Mouse (Mus musculus) myocyte (in vitro differentiated cells): ENCODE data around the gene Plppr2. TPM values are rescaled to one million over a fixed set of nuclear protein-coding genes. Genes with fewer than 3 reads are reported as not detected.

Experiments used
- H3K27me3 ChIP-seq: one replicate; pipeline ENCODE4 v1.6.1; 2011; ENCODE audit not compliant: control insufficient read depth, insufficient read depth, insufficient read length
- H3K36me3 ChIP-seq: one replicate; pipeline ENCODE4 v1.6.1; 2011; ENCODE audit not compliant: control insufficient read depth, insufficient read depth
- H3K4me2 ChIP-seq: one replicate; pipeline ENCODE4 v1.6.1; 2011; ENCODE audit warnings: low read depth, control low read depth
- H3K4me3 ChIP-seq: one replicate; pipeline ENCODE4 v1.5.1; 2011; ENCODE audit warnings: mild to moderate bottlenecking, control low read depth, moderate library complexity
- H3K79me2 ChIP-seq: one replicate; pipeline ENCODE4 v1.6.1; 2011; ENCODE audit not compliant: control insufficient read depth, insufficient read depth
- H3ac ChIP-seq: one replicate; pipeline ENCODE4 v1.6.1; 2011; ENCODE audit not compliant: control insufficient read depth, insufficient read length
- CEBPB ChIP-seq: IDR thresholded peaks from 2 replicates; pipeline ENCODE4 v1.6.1; 2011; ENCODE audit warnings: mild to moderate bottlenecking, moderate library complexity; ENCODE audit not compliant: poor library complexity, insufficient read depth, severe bottlenecking
- E2F4 ChIP-seq: IDR thresholded peaks from one replicate; pipeline ENCODE4 v1.6.1; 2011; ENCODE audit warnings: mild to moderate bottlenecking, control low read depth, moderate library complexity; ENCODE audit not compliant: insufficient read depth
- MAX ChIP-seq: IDR thresholded peaks from one replicate; pipeline ENCODE4 v1.6.1; 2011; ENCODE audit warnings: low read depth, mild to moderate bottlenecking, control low read depth
- MYOD1 ChIP-seq, 3 experiments: IDR thresholded peaks; one replicate each; pipeline ENCODE4 v1.6.1; 2011; ENCODE audit warnings: control low read depth in 2 of 3, low read depth in 2 of 3, mild to moderate bottlenecking in 2 of 3, moderate library complexity in 1 of 3; ENCODE audit not compliant: insufficient read length in 2 of 3, control insufficient read depth in 1 of 3
- MYOG ChIP-seq, 3 experiments: IDR thresholded peaks; one replicate each; pipeline ENCODE4 v1.6.1; 2011; ENCODE audit warnings: control low read depth in 2 of 3, low read depth in 2 of 3, mild to moderate bottlenecking in 2 of 3; ENCODE audit not compliant: insufficient read length in 2 of 3, control insufficient read depth in 1 of 3, insufficient read depth in 1 of 3
- POLR2A ChIP-seq: IDR thresholded peaks from one replicate; pipeline ENCODE4 v1.6.1; 2011; ENCODE audit warnings: low read depth, mild to moderate bottlenecking, control low read depth, moderate library complexity; ENCODE audit not compliant: insufficient read length
- POLR2AphosphoS2 ChIP-seq: IDR thresholded peaks from one replicate; pipeline ENCODE4 v1.6.1; 2011; ENCODE audit warnings: low read depth, control low read depth; ENCODE audit not compliant: insufficient read length
- REST ChIP-seq: IDR thresholded peaks from one replicate; pipeline ENCODE4 v1.6.1; 2011; ENCODE audit warnings: mild to moderate bottlenecking, control low read depth, moderate library complexity; ENCODE audit not compliant: insufficient read depth, insufficient read length
- SRF ChIP-seq: IDR thresholded peaks from one replicate; pipeline ENCODE4 v1.6.1; 2011; ENCODE audit warnings: low read depth; ENCODE audit not compliant: control insufficient read depth, insufficient read length
- TCF12 ChIP-seq: IDR thresholded peaks from one replicate; pipeline ENCODE4 v1.6.1; 2011; ENCODE audit warnings: mild to moderate bottlenecking, control low read depth; ENCODE audit not compliant: poor library complexity, insufficient read depth, severe bottlenecking
- TCF3 ChIP-seq: IDR thresholded peaks from one replicate; pipeline ENCODE4 v1.6.1; 2011; ENCODE audit warnings: low read depth, control low read depth; ENCODE audit not compliant: insufficient read length
- USF1 ChIP-seq: IDR thresholded peaks from one replicate; pipeline ENCODE4 v1.6.1; 2011; ENCODE audit warnings: low read depth, mild to moderate bottlenecking, control low read depth, moderate library complexity
- polyA plus RNA-seq: library from polyadenylated mRNA; unstranded; fragments of >200 nt; fragmentation: generic; extraction: Trizol; gene quantifications from one replicate; pipeline ENCODE4 v1.2.1, GENCODE M21; 2012; ENCODE audit warnings: missing spikeins

Gene Plppr2
- 21.5 TPM for polyA plus RNA-seq

- H3K4me2 ChIP-seq = peak within 1 kb of the TSS; percentile 74
Observed at GRCm38 (mm10) chr9:21936692-21937570, at the start of gene Plppr2. Gene Plppr2, plus strand, starts transcription at chr9:21937033.

GRCm38 (mm10) chr9:21889229-21889628 lies 47.6 kb upstream of the Plppr2 start:
- no peak for TF ChIP-seq E2F4
- no peak for TF ChIP-seq POLR2A
- no peak for TF ChIP-seq TCF12
- no peak for TF ChIP-seq MYOD1 (IDR thresholded peaks at IDR 0.05; ENCODE audit: control insufficient read depth in 1 of 3, insufficient read length in 2 of 3, low read depth in 2 of 3)
- TF ChIP-seq MYOG (IDR thresholded peaks at IDR 0.05; ENCODE audit: control insufficient read depth in 1 of 3, insufficient read depth in 1 of 3, insufficient read length in 2 of 3, low read depth in 2 of 3) = no peak
- no peak for TF ChIP-seq MAX
- no peak for TF ChIP-seq CEBPB
- TF ChIP-seq USF1 = no peak
- no peak for TF ChIP-seq REST
- TF ChIP-seq POLR2AphosphoS2 = no peak
- no peak for TF ChIP-seq TCF3
- TF ChIP-seq SRF = no peak
- H3ac ChIP-seq = no peak overlapping the region
- no peak overlapping the region for H3K4me2 ChIP-seq
- H3K27me3 ChIP-seq = peaks cover 33% of the 10 kb centered on the region
- no peaks in the 10 kb centered on the region for H3K79me2 ChIP-seq
- no peaks in the 10 kb centered on the region for H3K36me3 ChIP-seq
- H3K4me3 ChIP-seq = no peak overlapping the region

More at GRCm38 (mm10) chr9:21936692-21937570, at the start of gene Plppr2:
- Histone ChIP-seq H3K79me2 (peaks cover 3% of the 10 kb centered on the region), H3K4me3 (peak within 1 kb of the TSS; percentile 34), H3K36me3 (no peaks in the 10 kb centered on the region), H3ac (peak within 1 kb of the TSS; percentile 60), H3K27me3 (no peaks in the 10 kb centered on the region)
- TF ChIP-seq MYOD1 (IDR thresholded peaks at IDR 0.05; ENCODE audit: control insufficient read depth in 1 of 3, insufficient read length in 2 of 3, low read depth in 2 of 3) (no peak), E2F4 (no peak), MYOG (IDR thresholded peaks at IDR 0.05; ENCODE audit: control insufficient read depth in 1 of 3, insufficient read depth in 1 of 3, insufficient read length in 2 of 3, low read depth in 2 of 3) (no peak), MAX (no peak), TCF12 (no peak), TCF3 (no peak), USF1 (no peak), REST (no peak), POLR2AphosphoS2 (peak; percentile 74), SRF (peak; percentile 77), POLR2A (peak; percentile 69)

- peak overlapping the region; percentile 21 for H3K4me3 ChIP-seq
- H3K36me3 ChIP-seq = no peaks in the 10 kb centered on the region
- no peaks in the 10 kb centered on the region for H3K79me2 ChIP-seq
- peaks cover 7% of the 10 kb centered on the region for H3K27me3 ChIP-seq
- no peak for TF ChIP-seq MYOG (IDR thresholded peaks at IDR 0.05; ENCODE audit: control insufficient read depth in 1 of 3, insufficient read depth in 1 of 3, insufficient read length in 2 of 3, low read depth in 2 of 3)
- TF ChIP-seq POLR2A = peak; percentile 23
- no peak overlapping the region for H3ac ChIP-seq
- H3K4me2 ChIP-seq = peak overlapping the region; percentile 67
Observed at GRCm38 (mm10) chr9:21901223-21901820, 35.5 kb upstream of the Plppr2 start.

GRCm38 (mm10) chr9:21904031-21904430 lies 32.8 kb upstream of the Plppr2 start:
- H3K36me3 ChIP-seq = no peaks in the 10 kb centered on the region
- no peak overlapping the region for H3K4me2 ChIP-seq
- H3K27me3 ChIP-seq = peaks cover 3% of the 10 kb centered on the region
- H3K4me3 ChIP-seq = no peak overlapping the region
- no peak overlapping the region for H3ac ChIP-seq
- TF ChIP-seq TCF3 (no peak), USF1 (no peak), TCF12 (no peak), POLR2A (no peak), REST (no peak), MYOD1 (IDR thresholded peaks at IDR 0.05; ENCODE audit: control insufficient read depth in 1 of 3, insufficient read length in 2 of 3, low read depth in 2 of 3) (no peak), E2F4 (no peak), SRF (no peak), POLR2AphosphoS2 (no peak), MAX (no peak)
- no peaks in the 10 kb centered on the region for H3K79me2 ChIP-seq
